Mouse (Mus musculus) ovary, postnatal 14 days (tissue): ENCODE measurements around the gene Lcn2.

Source experiments
- DNase-seq: peaks from one replicate; pipeline ENCODE4 v3.0.0; 2022; ENCODE audit warnings: low spot score

Lcn2 gene

GRCm38 (mm10) chr2:32413936-32414335 is 25.9 kb upstream of the Lcn2 start:
- no peak for DNase-seq

- DNase-seq = no peak
Measured at GRCm38 (mm10) chr2:32412742-32413531, 24.9 kb upstream of the Lcn2 start.

GRCm38 (mm10) chr2:32411407-32411806 is 23.4 kb upstream of the Lcn2 start:
- no peak for DNase-seq

- DNase-seq = no peak
Measured at GRCm38 (mm10) chr2:32408429-32409424, 20.7 kb upstream of the Lcn2 start.

- DNase-seq = no peak
Measured at GRCm38 (mm10) chr2:32407144-32407824, 19.2 kb upstream of the Lcn2 start.

GRCm38 (mm10) chr2:32404663-32405062 is 16.6 kb upstream of the Lcn2 start:
- DNase-seq = peak; percentile 94

GRCm38 (mm10) chr2:32396695-32397094 is 8.6 kb upstream of the Lcn2 start:
- DNase-seq = no peak

- DNase-seq = peak; percentile 72
Measured at GRCm38 (mm10) chr2:32395946-32396621, 8.0 kb upstream of the Lcn2 start.

- peak; percentile 89 for DNase-seq
Measured at GRCm38 (mm10) chr2:32395484-32395945, 7.5 kb upstream of the Lcn2 start, which contains the start of gene Ptges2. Ptges2 (plus strand) TSS chr2:32395896.

GRCm38 (mm10) chr2:32394973-32395372 is 6.9 kb upstream of the Lcn2 start:
- peak; percentile 12 for DNase-seq

GRCm38 (mm10) chr2:32392063-32392462 is 4.0 kb upstream of the Lcn2 start:
- peak; percentile 52 for DNase-seq

GRCm38 (mm10) chr2:32390871-32391270 is 2.8 kb upstream of the Lcn2 start:
- DNase-seq = no peak

- no peak for DNase-seq
Measured at GRCm38 (mm10) chr2:32389157-32389556, 1.1 kb upstream of the Lcn2 start.

- DNase-seq = no peak
Measured at GRCm38 (mm10) chr2:32382689-32383088, 5.4 kb downstream of the Lcn2 start.

- DNase-seq = peak; percentile 92
Measured at GRCm38 (mm10) chr2:32381775-32382223, 6.3 kb downstream of the Lcn2 start, which contains the start of gene 1110008P14Rik. 1110008P14Rik (minus strand) TSS chr2:32381938.

GRCm38 (mm10) chr2:32381141-32381774 is 6.8 kb downstream of the Lcn2 start:
- DNase-seq = no peak

- DNase-seq = no peak
Measured at GRCm38 (mm10) chr2:32380001-32380500, 8.0 kb downstream of the Lcn2 start.

- DNase-seq = no peak
Measured at GRCm38 (mm10) chr2:32376963-32377362, 11.1 kb downstream of the Lcn2 start.

GRCm38 (mm10) chr2:32375317-32375940 is 12.6 kb downstream of the Lcn2 start:
- DNase-seq = no peak

- DNase-seq = no peak
Measured at GRCm38 (mm10) chr2:32374191-32374590, 13.9 kb downstream of the Lcn2 start.
